Mouse (Mus musculus) lung, adult 18-20 months (tissue): ENCODE results near the gene Bcor.

Experiments
- DNase-seq, 2 experiments: peaks; one replicate each; pipeline ENCODE4 v3.0.0; 2022; ENCODE audit warnings: mixed read lengths in 2 of 2

The Bcor gene

GRCm38 (mm10) chrX:12126408-12127105 is 33.6 kb downstream of the Bcor start:
- no peak for DNase-seq

GRCm38 (mm10) chrX:12124571-12124970 is 35.6 kb downstream of the Bcor start:
- no peak for DNase-seq

GRCm38 (mm10) chrX:12123687-12124087 is 36.5 kb downstream of the Bcor start:
- DNase-seq, result no peak

GRCm38 (mm10) chrX:12122594-12123331 is 37.4 kb downstream of the Bcor start:
- peak; percentile 57 to 64 for DNase-seq

- no peak for DNase-seq
Measured at GRCm38 (mm10) chrX:12119476-12119875, 40.7 kb downstream of the Bcor start.

- DNase-seq, result peak; percentile 54 to 75
Measured at GRCm38 (mm10) chrX:12116128-12116527, 44.0 kb downstream of the Bcor start.

- no peak for DNase-seq
Measured at GRCm38 (mm10) chrX:12112166-12112565, 48.0 kb downstream of the Bcor start.

- no peak for DNase-seq
Measured at GRCm38 (mm10) chrX:12110518-12110917, 49.6 kb downstream of the Bcor start.

GRCm38 (mm10) chrX:12105358-12105757 is 54.8 kb downstream of the Bcor start:
- no peak for DNase-seq

GRCm38 (mm10) chrX:12096783-12097526 is 63.2 kb downstream of the Bcor start:
- DNase-seq, result no peak

- DNase-seq, result no peak
Measured at GRCm38 (mm10) chrX:12093371-12093770, 66.8 kb downstream of the Bcor start.

- DNase-seq, result peak; percentile 44 to 50
Measured at GRCm38 (mm10) chrX:12091431-12092061, 68.6 kb downstream of the Bcor start.

- DNase-seq, result peak; percentile 78 to 79
Measured at GRCm38 (mm10) chrX:12090871-12091404, 69.2 kb downstream of the Bcor start.

- DNase-seq, result peak; percentile 37 to 40
Measured at GRCm38 (mm10) chrX:12090151-12090870, 69.8 kb downstream of the Bcor start.

GRCm38 (mm10) chrX:12089353-12090081 is 70.6 kb downstream of the Bcor start:
- DNase-seq, result peak; percentile 53 to 69

GRCm38 (mm10) chrX:12089027-12089340 is 71.2 kb downstream of the Bcor start:
- no peak for DNase-seq

- peak; percentile 80 to 85 for DNase-seq
Measured at GRCm38 (mm10) chrX:12088301-12089026, 71.7 kb downstream of the Bcor start.

GRCm38 (mm10) chrX:12087511-12088300 is 72.4 kb downstream of the Bcor start:
- DNase-seq, result peak; percentile 57 to 67

GRCm38 (mm10) chrX:12086674-12087510 is 73.3 kb downstream of the Bcor start:
- DNase-seq, result peak; percentile 46 to 47
